Mouse (Mus musculus) MEL (cell line): ENCODE results near the gene Zfp335. TPM values are rescaled to one million over a fixed set of nuclear protein-coding genes. Genes with fewer than 3 reads are reported as not detected.

Experiments
- DNase-seq: peaks from one replicate; pipeline ENCODE4 v3.0.0; 2011; ENCODE audit warnings: low read depth, low spot score
- H3K27ac ChIP-seq: 2 replicates; pipeline ENCODE4 v1.5.1; 2012; ENCODE audit warnings: low read depth, mild to moderate bottlenecking, control low read depth, low read length, moderate library complexity; ENCODE audit not compliant: control insufficient read depth
- H3K27me3 ChIP-seq, 2 experiments: fragments of 150-350 bp in 1 of 2; sonication (generic) in 1 of 2; 2 replicates each; pipeline ENCODE4 v1.6.1; 2012; ENCODE audit warnings: low read length in 2 of 2, mild to moderate bottlenecking in 2 of 2, improper control_type of control experiment in 1 of 2, moderate library complexity in 1 of 2; ENCODE audit not compliant: insufficient read depth in 2 of 2, control insufficient read depth in 1 of 2
- H3K36me3 ChIP-seq, 2 experiments: 2 replicates each; pipeline ENCODE4 v1.6.1; 2012 to 2014; ENCODE audit warnings: low read length in 2 of 2, improper control_type of control experiment in 1 of 2, inconsistent platforms in 1 of 2, mild to moderate bottlenecking in 1 of 2; ENCODE audit not compliant: insufficient read depth in 2 of 2, control insufficient read depth in 1 of 2
- H3K4me1 ChIP-seq, 2 experiments: fragments of 150-350 bp in 1 of 2; sonication (generic) in 1 of 2; 2 replicates each; pipeline ENCODE4 v1.6.1; 2012; ENCODE audit warnings: low read length in 2 of 2, improper control_type of control experiment in 1 of 2, mild to moderate bottlenecking in 1 of 2; ENCODE audit not compliant: insufficient read depth in 2 of 2, control insufficient read depth in 1 of 2
- H3K4me3 ChIP-seq, 2 experiments: fragments of 150-350 bp in 1 of 2; sonication (generic) in 1 of 2; 2 replicates each; pipeline ENCODE4 v1.5.1; 2012; ENCODE audit warnings: low read depth in 2 of 2, low read length in 2 of 2, mild to moderate bottlenecking in 2 of 2, moderate library complexity in 2 of 2, control low read depth in 1 of 2, improper control_type of control experiment in 1 of 2; ENCODE audit not compliant: control insufficient read depth in 1 of 2, insufficient read depth in 1 of 2
- H3K79me2 ChIP-seq: 2 replicates; pipeline ENCODE4 v1.6.1; 2012; ENCODE audit warnings: mild to moderate bottlenecking, low read length, moderate library complexity; ENCODE audit not compliant: control insufficient read depth, poor library complexity, insufficient read depth
- H3K9ac ChIP-seq: 2 replicates; pipeline ENCODE4 v1.6.1; 2012; ENCODE audit warnings: low read depth, mild to moderate bottlenecking, control low read depth, low read length, moderate library complexity; ENCODE audit not compliant: control insufficient read depth, poor library complexity, severe bottlenecking
- H3K9me3 ChIP-seq: fragments of 150-350 bp; sonication (generic); replicated peaks from 2 replicates; pipeline ENCODE4 v1.6.1; 2012; ENCODE audit warnings: mild to moderate bottlenecking, low read length, improper control_type of control experiment, moderate library complexity; ENCODE audit not compliant: insufficient read depth
- CTCF ChIP-seq, 3 experiments: IDR thresholded peaks in 2 of 3; conservative IDR thresholded peaks in 1 of 3; 2 replicates each; pipeline ENCODE4 v1.5.1; 2011 to 2012; ENCODE audit warnings: low read length in 3 of 3, low read depth in 2 of 3, mild to moderate bottlenecking in 2 of 3, improper control_type of control experiment in 1 of 3, inconsistent platforms in 1 of 3, mixed read lengths in 1 of 3, moderate library complexity in 1 of 3; ENCODE audit not compliant: control insufficient read depth in 1 of 3, insufficient read depth in 1 of 3, poor library complexity in 1 of 3, severe bottlenecking in 1 of 3
- ELF1 ChIP-seq: IDR thresholded peaks from 2 replicates; pipeline ENCODE4 v1.6.1; 2014; ENCODE audit warnings: low read depth, mild to moderate bottlenecking, inconsistent platforms, low read length, improper control_type of control experiment, moderate library complexity
- EP300 ChIP-seq, 2 experiments: IDR thresholded peaks; 2 replicates each; pipeline ENCODE4 v1.6.1; 2011; ENCODE audit warnings: improper control_type of control experiment in 2 of 2, low read length in 2 of 2, low read depth in 1 of 2, mild to moderate bottlenecking in 1 of 2
- GABPA ChIP-seq: IDR thresholded peaks from 2 replicates; pipeline ENCODE4 v1.6.1; 2012; ENCODE audit warnings: low read depth, mild to moderate bottlenecking, inconsistent platforms, low read length, improper control_type of control experiment, moderate library complexity
- HCFC1 ChIP-seq: IDR thresholded peaks from 2 replicates; pipeline ENCODE4 v1.6.1; 2012; ENCODE audit warnings: low read depth, mild to moderate bottlenecking, inconsistent platforms, low read length, improper control_type of control experiment, moderate library complexity
- KAT2A ChIP-seq: conservative IDR thresholded peaks from 2 replicates; pipeline ENCODE4 v1.6.1; 2012; ENCODE audit warnings: low read depth, low read length, improper control_type of control experiment, inconsistent platforms
- MAFK ChIP-seq: IDR thresholded peaks from 2 replicates; pipeline ENCODE4 v1.6.1; 2011; ENCODE audit warnings: low read depth, mild to moderate bottlenecking, low read length, improper control_type of control experiment, borderline replicate concordance
- MAX ChIP-seq: IDR thresholded peaks from 2 replicates; pipeline ENCODE4 v1.6.1; 2011; ENCODE audit warnings: low read length, improper control_type of control experiment
- MAZ ChIP-seq: IDR thresholded peaks from 2 replicates; pipeline ENCODE4 v1.6.1; 2012; ENCODE audit warnings: low read depth, mild to moderate bottlenecking, inconsistent platforms, low read length, improper control_type of control experiment
- MEF2A ChIP-seq: IDR thresholded peaks from 2 replicates; pipeline ENCODE4 v1.6.1; 2014; ENCODE audit warnings: low read depth, mild to moderate bottlenecking, inconsistent platforms, low read length, improper control_type of control experiment; ENCODE audit not compliant: poor library complexity, insufficient replicate concordance, severe bottlenecking; ENCODE audit errors: extremely low read depth
- MYC ChIP-seq: IDR thresholded peaks from 2 replicates; pipeline ENCODE4 v1.6.1; 2011; ENCODE audit warnings: low read depth, mild to moderate bottlenecking, low read length, improper control_type of control experiment, moderate library complexity
- NELFE ChIP-seq: IDR thresholded peaks from 2 replicates; pipeline ENCODE4 v1.6.1; 2011; ENCODE audit warnings: low read depth, low read length, improper control_type of control experiment
- NRF1 ChIP-seq: IDR thresholded peaks from 2 replicates; pipeline ENCODE4 v1.6.1; 2014; ENCODE audit warnings: low read depth, mild to moderate bottlenecking, inconsistent platforms, low read length, improper control_type of control experiment, moderate library complexity; ENCODE audit not compliant: poor library complexity, insufficient read depth, severe bottlenecking
- POLR2AphosphoS5 ChIP-seq: IDR thresholded peaks from 2 replicates; pipeline ENCODE4 v1.6.1; 2012; ENCODE audit warnings: low read depth, borderline replicate concordance, mild to moderate bottlenecking, inconsistent platforms, low read length, moderate library complexity, mixed read lengths
- RCOR1 ChIP-seq: IDR thresholded peaks from 2 replicates; pipeline ENCODE4 v1.6.1; 2012; ENCODE audit warnings: low read depth, mild to moderate bottlenecking, inconsistent platforms, low read length, improper control_type of control experiment
- SMC3 ChIP-seq: IDR thresholded peaks from 2 replicates; pipeline ENCODE4 v1.6.1; 2011; ENCODE audit warnings: low read depth, low read length, improper control_type of control experiment
- TBP ChIP-seq: IDR thresholded peaks from 2 replicates; pipeline ENCODE4 v1.8.0; 2011; ENCODE audit warnings: low read depth, low read length, improper control_type of control experiment
- ZC3H11A ChIP-seq: IDR thresholded peaks from 2 replicates; pipeline ENCODE4 v1.6.1; 2012; ENCODE audit warnings: low read depth, mild to moderate bottlenecking, inconsistent platforms, low read length, improper control_type of control experiment
- ZKSCAN1 ChIP-seq: IDR thresholded peaks from 2 replicates; pipeline ENCODE4 v1.6.1; 2012; ENCODE audit warnings: low read depth, mild to moderate bottlenecking, inconsistent platforms, low read length, improper control_type of control experiment, moderate library complexity
- polyA plus RNA-seq, 2 experiments: library from polyadenylated mRNA; stranded (reverse) in 1 of 2; unstranded in 1 of 2; fragments of >175 nt in 1 of 2; fragments of >200 nt in 1 of 2; gene quantifications; 2 replicates each; pipeline versions ENCODE4 v1.2.1 to v1.2.4; 2012; ENCODE audit warnings: low replicate concordance in 2 of 2, low read depth in 1 of 2; ENCODE audit not compliant: insufficient read length in 2 of 2, insufficient read depth in 1 of 2, missing spikeins in 1 of 2
- total RNA-seq: library from RNA; depleted of rRNA; stranded (reverse); fragments of 300-350 nt; gene quantifications from 2 replicates; pipeline ENCODE4 v1.2.3, GENCODE M21; 2012

Gene Zfp335
- total and polyA plus RNA-seq, 3 experiments: 12.6 to 24.1 TPM; not detected in 1

- Histone ChIP-seq H3K4me3 (no peak within 1 kb of the TSS), H3K4me1 (peaks cover 0 to 17% of the 10 kb centered on the region in 2 experiments), H3K9me3 (no peaks in the 10 kb centered on the region), H3K36me3 (peaks cover 0 to 13% of the 10 kb centered on the region in 2 experiments; a peak in 2 of 4 replicates), H3K27me3 (no peaks in the 10 kb centered on the region), H3K27ac (no peak within 1 kb of the TSS), H3K9ac (no peak within 1 kb of the TSS), H3K79me2 (no peaks in the 10 kb centered on the region)
- TF ChIP-seq GABPA: no peak
- no peak for TF ChIP-seq ZKSCAN1
- TF ChIP-seq RCOR1: no peak
- TF ChIP-seq EP300 (IDR thresholded peaks at IDR 0.05; ENCODE audit: low read depth in 1 of 2, low read length in 2 of 2): no peak
- TF ChIP-seq MAFK: no peak
- DNase-seq: no peak
Measured at GRCm38 (mm10) chr2:164940140-164940830, 28.7 kb upstream of the Zfp335 start, which contains the start of gene Mmp9. Gene Mmp9 (plus strand): TSS chr2:164940780.

GRCm38 (mm10) chr2:164939106-164939505 lies 27.5 kb upstream of the Zfp335 start:
- Histone ChIP-seq H3K4me1 (peaks cover 0 to 17% of the 10 kb centered on the region in 2 experiments), H3K9me3 (no peaks in the 10 kb centered on the region), H3K79me2 (no peaks in the 10 kb centered on the region), H3K9ac (no peak overlapping the region), H3K27me3 (no peaks in the 10 kb centered on the region), H3K4me3 (no peak overlapping the region), H3K36me3 (peaks cover 0 to 13% of the 10 kb centered on the region in 2 experiments; a peak in 2 of 4 replicates), H3K27ac (no peak overlapping the region)
- DNase-seq: no peak
- TF ChIP-seq MEF2A (no peak), ZKSCAN1 (no peak), SMC3 (no peak), ZC3H11A (no peak), ELF1 (no peak)

- H3K9me3 ChIP-seq: no peaks in the 10 kb centered on the region
- H3K27ac ChIP-seq: no peak overlapping the region
- H3K79me2 ChIP-seq: no peaks in the 10 kb centered on the region
- H3K9ac ChIP-seq: no peak overlapping the region
- no peak overlapping the region for H3K4me3 ChIP-seq
- peaks cover 0 to 15% of the 10 kb centered on the region in 2 experiments for H3K4me1 ChIP-seq
- no peak for DNase-seq
- H3K36me3 ChIP-seq: peaks cover 0 to 13% of the 10 kb centered on the region in 2 experiments; a peak in 2 of 4 replicates
- TF ChIP-seq MAX: no peak
- no peak for TF ChIP-seq NELFE
- TF ChIP-seq MAZ: no peak
- TF ChIP-seq NRF1: no peak
- TF ChIP-seq POLR2AphosphoS5: no peak
- no peak for TF ChIP-seq MAFK
- TF ChIP-seq KAT2A: no peak
- TF ChIP-seq HCFC1: no peak
- no peak for TF ChIP-seq TBP
- no peak for TF ChIP-seq CTCF (IDR thresholded peaks at IDR 0.05 in 2 of 3, conservative IDR thresholded peaks at IDR 0.05 in 1 of 3; ENCODE audit: control insufficient read depth in 1 of 3, insufficient read depth in 1 of 3, low read depth in 2 of 3, low read length in 3 of 3, poor library complexity in 1 of 3, severe bottlenecking in 1 of 3)
- no peak for TF ChIP-seq MYC
- TF ChIP-seq RCOR1: no peak
- H3K27me3 ChIP-seq: 0 out of 4 replicates have a peak, but pooled peaks cover 0 to 1% of the 10 kb centered on the region in 2 experiments
Measured at GRCm38 (mm10) chr2:164938146-164939091, 26.9 kb upstream of the Zfp335 start.
